Mouse (Mus musculus): Measurements from ENCODE around the gene Gpd1.
"Not testable (repeated sequence)": the region's sequence is repeated elsewhere in the genome, so short reads cannot be mapped to it uniquely, and the experiment has no call there.

Gpd1 gene

GRCm38 (mm10) chr15:99721921-99722743 is 4.8 kb downstream of the Gpd1 start:
- no peak for DNase-seq (ENCODE audit: low spot score in 2 of 2)

- peak in 1 of 2 experiments; percentile 57 for DNase-seq (ENCODE audit: low spot score in 2 of 2)
These were observed 5.8 kb downstream of the Gpd1 start for GRCm38 (mm10) chr15:99723120-99723514.

GRCm38 (mm10) chr15:99723515-99724291 is 6.4 kb downstream of the Gpd1 start:
- DNase-seq (ENCODE audit: low spot score in 2 of 2) = peak; percentile 80

- DNase-seq (ENCODE audit: low spot score in 2 of 2) = peak; percentile 79 to 89
These were observed 7.1 kb downstream of the Gpd1 start for GRCm38 (mm10) chr15:99724292-99725021.

- peak; percentile 96 to 98 for DNase-seq (ENCODE audit: low spot score in 2 of 2)
These were observed 8.2 kb downstream of the Gpd1 start, which contains the start of gene Cox14 for GRCm38 (mm10) chr15:99725341-99726155. Cox14 (plus strand) TSS chr15:99725618.

GRCm38 (mm10) chr15:99726549-99726948 is 9.2 kb downstream of the Gpd1 start:
- no peak for DNase-seq (ENCODE audit: low spot score in 2 of 2)

GRCm38 (mm10) chr15:99727039-99727438 is 9.7 kb downstream of the Gpd1 start:
- DNase-seq (ENCODE audit: low spot score in 2 of 2) = not testable (repeated sequence)

- no peak for DNase-seq (ENCODE audit: low spot score in 2 of 2)
These were observed 10.2 kb downstream of the Gpd1 start for GRCm38 (mm10) chr15:99727525-99727924.

- no peak for DNase-seq (ENCODE audit: low spot score in 2 of 2)
These were observed 10.9 kb downstream of the Gpd1 start for GRCm38 (mm10) chr15:99728211-99728610.

- no peak for DNase-seq (ENCODE audit: low spot score in 2 of 2)
These were observed 11.9 kb downstream of the Gpd1 start for GRCm38 (mm10) chr15:99729056-99729783.

- DNase-seq (ENCODE audit: low spot score in 2 of 2) = no peak
These were observed 13.9 kb downstream of the Gpd1 start for GRCm38 (mm10) chr15:99731167-99731566.

- no peak for DNase-seq (ENCODE audit: low spot score in 2 of 2)
These were observed 14.4 kb downstream of the Gpd1 start for GRCm38 (mm10) chr15:99731678-99732077.

- DNase-seq (ENCODE audit: low spot score in 2 of 2) = no peak
These were observed 15.9 kb downstream of the Gpd1 start for GRCm38 (mm10) chr15:99733186-99733585.

GRCm38 (mm10) chr15:99735631-99736030 is 18.3 kb downstream of the Gpd1 start:
- DNase-seq (ENCODE audit: low spot score in 2 of 2) = peak; percentile 100

GRCm38 (mm10) chr15:99736675-99737074 is 19.4 kb downstream of the Gpd1 start:
- no peak for DNase-seq (ENCODE audit: low spot score in 2 of 2)

- DNase-seq (ENCODE audit: low spot score in 2 of 2) = no peak
These were observed 22.9 kb downstream of the Gpd1 start for GRCm38 (mm10) chr15:99740229-99740628.

GRCm38 (mm10) chr15:99754204-99754603 is 36.9 kb downstream of the Gpd1 start:
- no peak for DNase-seq (ENCODE audit: low spot score in 2 of 2)

GRCm38 (mm10) chr15:99767467-99767866 is 50.2 kb downstream of the Gpd1 start:
- DNase-seq (ENCODE audit: low spot score in 2 of 2) = no peak

- no peak for DNase-seq (ENCODE audit: low spot score in 2 of 2)
These were observed 51.4 kb downstream of the Gpd1 start for GRCm38 (mm10) chr15:99768761-99769160.

GRCm38 (mm10) chr15:99771004-99771500 is 53.7 kb downstream of the Gpd1 start:
- DNase-seq (ENCODE audit: low spot score in 2 of 2) = no peak

Measured in right cerebral cortex, postnatal 10 days (tissue).